Mouse (Mus musculus) 3T3-L1 (cell line): ENCODE data around the gene Thap7.

Source experiments
- DNase-seq: peaks from one replicate; pipeline ENCODE4 v3.0.0-alpha.2; 2015; ENCODE audit warnings: low read depth, low spot score

Gene Thap7

DNA sequence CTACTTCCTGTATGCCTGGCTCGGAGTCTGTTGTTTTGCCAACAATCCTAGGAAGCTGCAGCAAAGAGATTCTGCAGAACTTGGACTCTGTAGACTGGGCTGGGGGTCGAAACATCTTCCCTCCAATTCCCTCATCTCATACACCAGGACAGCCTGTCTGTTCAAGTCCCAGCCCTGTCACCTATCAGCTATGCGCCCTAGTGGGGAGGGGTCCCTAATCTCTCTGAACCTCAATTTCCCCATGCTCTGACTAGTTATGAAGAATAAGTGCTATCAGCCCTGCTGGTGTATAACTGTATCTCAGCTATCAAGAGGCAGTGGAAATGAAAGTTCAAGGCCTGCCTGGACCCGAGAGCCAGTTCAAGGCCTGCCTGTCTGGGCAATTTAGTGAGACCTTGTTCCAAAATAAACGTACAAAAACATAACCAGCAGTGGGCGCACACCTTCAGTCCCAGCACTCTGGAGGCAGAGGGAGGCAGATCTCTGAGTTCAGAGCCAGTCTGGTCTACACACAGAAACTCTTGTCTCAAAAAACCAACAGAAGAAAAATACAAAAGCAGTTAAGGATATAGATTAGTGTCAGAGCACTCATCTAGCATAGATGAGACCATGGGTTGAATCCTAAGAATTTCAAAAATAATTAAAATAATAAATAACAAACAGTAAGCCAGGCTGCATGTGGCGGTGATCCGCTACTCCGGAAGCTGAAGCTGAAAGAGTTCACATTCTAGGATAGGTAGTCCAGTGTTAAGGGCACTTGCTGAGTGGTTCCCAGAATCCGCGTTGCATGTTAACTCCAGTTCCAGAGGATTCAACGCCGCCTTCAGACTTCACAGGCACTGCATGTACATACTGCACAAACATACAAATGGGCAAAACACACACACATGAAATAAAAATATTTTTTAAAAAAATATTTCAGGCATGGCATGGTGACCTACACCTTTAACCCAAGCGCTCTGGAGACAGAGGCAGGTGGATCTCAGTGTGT is 42.2 kb downstream of the Thap7 start:
- DNase-seq: peak; percentile 38

- no peak for DNase-seq
These were observed 44.4 kb downstream of the Thap7 start for GRCm38 (mm10) chr16:17486505-17486904.

- no peak for DNase-seq
These were observed 49.5 kb downstream of the Thap7 start for GRCm38 (mm10) chr16:17481465-17481864.

- DNase-seq: no peak
These were observed 52.5 kb downstream of the Thap7 start for GRCm38 (mm10) chr16:17478331-17478943.
